Mouse (Mus musculus): ENCODE measurements around the gene Ntsr2. TPM values are rescaled to one million over a fixed set of nuclear protein-coding genes. Genes with fewer than 3 reads are reported as not detected.
"Not testable (repeated sequence)": the region's sequence is repeated elsewhere in the genome, so short reads cannot be mapped to it uniquely, and the experiment has no call there.

Ntsr2 gene
- total RNA-seq, 1 experiment from 2014 or later: not detected

DNA sequence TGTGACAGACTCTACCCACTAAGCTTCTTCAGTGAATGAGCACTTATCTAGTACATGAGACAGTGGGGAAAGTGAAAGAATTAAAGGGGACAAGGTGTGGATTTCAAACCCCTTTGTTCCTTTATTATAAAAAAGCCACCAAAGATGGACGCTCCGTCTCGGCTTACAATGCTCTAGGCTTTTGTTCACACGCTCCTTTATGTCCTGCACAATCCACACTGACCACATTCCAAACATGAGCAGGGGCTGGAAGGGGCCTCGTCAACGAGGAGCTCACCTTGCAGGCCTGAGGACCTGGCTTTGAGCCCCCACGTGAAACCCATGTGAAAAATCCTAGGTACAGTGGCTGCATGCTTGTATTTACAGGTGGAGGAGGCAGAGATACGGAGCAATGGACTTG, 8.5 kb upstream of the Ntsr2 start:
- ATAC-seq (ENCODE audit: extremely low read depth, insufficient number of reproducible peaks, low FRiP score, poor library complexity, severe bottlenecking): no peak

DNA sequence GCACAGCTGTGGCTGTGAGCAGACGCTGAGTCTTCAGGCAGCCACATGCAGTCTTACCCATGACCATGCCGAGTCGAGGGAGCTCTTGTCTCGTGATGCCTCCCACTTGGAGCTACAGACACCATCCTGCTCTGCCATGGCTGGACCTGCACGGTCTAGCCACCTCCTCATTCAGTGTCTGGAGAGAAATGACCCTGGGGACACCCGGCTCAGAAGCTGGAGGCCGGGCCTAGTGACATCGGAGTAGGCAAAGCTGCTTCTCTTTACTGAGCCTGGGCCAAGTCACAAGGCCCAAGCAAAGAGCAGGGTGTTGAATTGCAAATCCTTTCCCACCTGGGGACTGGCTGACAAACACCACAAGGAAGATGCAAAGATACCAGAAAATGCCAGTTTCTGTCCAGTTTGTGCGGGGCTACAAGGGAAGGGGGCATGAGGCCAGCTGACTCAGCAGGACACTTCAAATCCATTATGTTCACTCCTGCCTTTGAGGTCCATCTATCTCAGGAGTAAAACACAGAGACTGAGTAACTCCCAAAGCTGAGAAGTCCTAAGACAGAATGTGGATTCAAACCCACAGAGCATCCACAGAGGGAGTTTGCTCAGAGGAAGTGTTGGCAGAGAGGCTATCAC, 6.3 kb upstream of the Ntsr2 start:
- no peak for ATAC-seq (ENCODE audit: extremely low read depth, insufficient number of reproducible peaks, low FRiP score, poor library complexity, severe bottlenecking)

DNA sequence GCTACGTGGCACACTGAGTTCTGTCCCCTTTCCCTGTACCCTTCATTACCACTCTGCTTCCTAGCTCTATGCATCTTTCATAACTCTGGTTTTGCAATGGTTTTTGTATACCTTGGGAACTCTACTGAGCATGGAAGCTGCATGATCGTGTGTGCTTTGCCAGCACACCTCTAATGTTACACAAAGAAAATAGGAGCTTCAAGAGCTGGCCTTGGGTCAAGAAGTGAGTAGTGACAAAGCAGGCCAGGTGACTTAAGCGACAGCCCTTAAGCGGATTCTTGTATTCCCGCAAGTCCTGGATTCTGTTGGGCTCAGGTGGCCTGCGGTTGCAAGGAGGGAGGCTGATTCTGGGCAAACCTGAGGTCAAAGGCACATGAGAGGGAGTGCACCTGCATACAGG, 4.9 kb upstream of the Ntsr2 start:
- ATAC-seq (ENCODE audit: extremely low read depth, insufficient number of reproducible peaks, low FRiP score, poor library complexity, severe bottlenecking): no peak

DNA sequence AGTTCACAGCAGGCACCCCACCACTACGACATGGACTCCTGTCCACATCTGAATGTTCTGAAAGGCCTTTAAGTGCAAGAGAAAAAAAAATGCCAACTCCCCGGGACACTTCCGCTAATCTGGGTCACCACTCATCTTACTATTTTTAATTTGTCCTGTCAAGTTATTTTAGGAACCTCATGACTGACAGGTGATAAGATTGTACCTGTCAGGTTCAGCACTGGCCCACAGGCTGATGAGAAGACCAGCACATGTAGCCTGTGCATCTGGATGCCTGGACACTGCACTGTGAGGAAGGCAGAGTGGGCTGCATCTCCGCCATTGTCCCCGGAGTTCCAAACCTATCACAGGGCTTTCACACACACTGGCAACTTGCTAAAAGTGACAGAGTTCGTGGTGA, 3.4 kb upstream of the Ntsr2 start:
- no peak for ATAC-seq (ENCODE audit: extremely low read depth, insufficient number of reproducible peaks, low FRiP score, poor library complexity, severe bottlenecking)

DNA sequence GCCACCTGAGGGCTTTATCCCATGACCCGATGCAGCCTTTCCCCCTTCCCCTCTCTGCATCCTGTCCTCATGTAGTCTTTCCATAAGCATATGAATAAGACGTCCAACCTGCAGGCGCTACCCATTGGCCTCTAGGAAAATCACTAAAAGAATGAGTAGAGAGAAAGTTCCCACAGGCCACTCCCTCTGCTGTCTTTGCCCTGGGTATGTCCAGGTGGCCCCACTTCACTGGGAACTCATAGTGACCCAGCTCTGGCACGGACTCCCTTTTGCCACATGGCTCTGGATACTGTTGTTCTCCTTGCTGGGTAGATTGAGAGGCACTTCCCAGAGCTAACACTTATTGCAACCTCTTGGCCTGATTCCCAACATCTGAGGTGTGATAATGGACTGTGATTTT, 2.4 kb downstream of the Ntsr2 start:
- no peak for ATAC-seq (ENCODE audit: extremely low read depth, insufficient number of reproducible peaks, low FRiP score, poor library complexity, severe bottlenecking)

DNA sequence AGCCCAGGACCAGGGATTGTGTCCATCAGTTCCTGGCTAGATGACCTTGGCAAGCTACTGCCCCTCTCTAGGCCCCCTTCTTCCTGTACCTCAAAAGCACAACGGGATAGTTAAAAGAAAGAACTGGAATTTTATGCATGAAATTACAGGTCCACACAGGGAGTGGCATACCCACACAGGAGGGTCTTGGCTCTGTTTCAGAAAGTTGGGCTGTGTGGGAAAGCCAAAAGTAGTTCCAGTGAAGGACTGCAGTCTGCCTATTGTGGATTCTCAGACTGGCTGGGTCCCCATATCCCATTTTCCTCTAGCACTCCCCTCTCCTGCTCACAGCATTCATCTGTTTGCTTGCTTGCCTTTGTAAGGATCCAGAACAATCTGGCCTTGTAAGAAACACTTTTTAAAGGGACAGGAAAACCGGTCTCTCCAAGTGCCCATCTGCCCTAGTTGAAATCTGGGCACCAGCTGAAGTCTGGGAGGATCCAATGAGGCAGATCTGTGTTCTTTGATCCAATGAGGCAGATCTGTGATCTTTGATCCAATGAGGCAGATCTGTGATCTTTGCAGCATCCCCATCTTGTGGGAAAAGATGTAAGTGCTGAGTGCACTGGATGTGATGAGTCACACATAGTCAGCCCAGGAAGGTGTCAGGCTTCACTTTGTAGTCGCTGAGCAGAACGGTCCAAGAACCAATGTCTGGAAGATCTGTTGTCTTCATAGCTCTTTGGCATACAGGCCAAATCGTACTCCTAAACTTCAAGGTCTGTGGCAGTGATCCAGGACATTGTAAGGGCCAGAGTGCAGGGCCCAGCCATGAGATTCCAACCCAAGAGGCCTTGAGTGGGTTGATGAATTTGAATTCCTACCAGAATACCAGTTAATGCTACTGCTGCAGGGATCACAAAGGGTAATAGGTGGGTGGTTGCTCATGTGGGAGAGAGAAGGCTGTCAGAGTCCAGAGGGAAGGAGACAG, 4.0 kb downstream of the Ntsr2 start:
- ATAC-seq (ENCODE audit: extremely low read depth, insufficient number of reproducible peaks, low FRiP score, poor library complexity, severe bottlenecking): no peak

DNA sequence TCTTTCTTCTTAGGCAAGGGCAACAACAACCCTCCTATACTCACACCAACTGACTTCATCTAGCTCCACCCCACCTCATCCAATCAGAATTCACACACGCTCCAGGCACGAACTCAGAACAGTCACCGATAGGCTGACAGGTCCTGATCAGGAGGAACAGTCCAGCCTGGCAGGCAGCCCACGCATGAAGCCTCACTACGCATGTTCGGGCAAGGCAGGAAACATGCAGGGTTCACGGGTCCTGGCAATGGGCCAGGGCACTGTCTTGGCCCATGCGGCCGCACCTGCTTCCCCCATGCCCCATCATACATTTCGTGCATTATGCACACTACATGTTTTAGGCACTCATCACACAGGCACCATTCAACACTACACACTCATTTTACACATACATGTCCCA, 8.3 kb downstream of the Ntsr2 start:
- no peak for ATAC-seq (ENCODE audit: extremely low read depth, insufficient number of reproducible peaks, low FRiP score, poor library complexity, severe bottlenecking)

DNA sequence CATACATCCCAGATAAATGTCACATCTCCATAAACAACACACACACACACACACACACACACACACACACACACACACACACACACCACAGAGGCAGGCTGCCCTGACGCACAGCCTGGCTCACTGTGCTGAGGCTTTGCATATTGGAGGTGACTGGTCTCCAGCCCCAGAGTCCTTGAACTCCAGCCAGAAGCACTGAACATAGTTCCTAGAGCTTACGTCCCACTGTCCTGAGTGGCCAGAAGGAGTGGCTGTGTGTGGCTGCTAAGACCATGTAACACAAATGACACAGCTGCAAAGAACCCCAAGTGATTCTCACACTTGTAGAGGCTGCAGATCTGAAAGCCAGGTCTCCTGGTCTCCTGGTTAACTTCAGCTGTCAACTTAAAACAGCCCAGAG, 8.8 kb downstream of the Ntsr2 start:
- no peak for ATAC-seq (ENCODE audit: extremely low read depth, insufficient number of reproducible peaks, low FRiP score, poor library complexity, severe bottlenecking)

DNA sequence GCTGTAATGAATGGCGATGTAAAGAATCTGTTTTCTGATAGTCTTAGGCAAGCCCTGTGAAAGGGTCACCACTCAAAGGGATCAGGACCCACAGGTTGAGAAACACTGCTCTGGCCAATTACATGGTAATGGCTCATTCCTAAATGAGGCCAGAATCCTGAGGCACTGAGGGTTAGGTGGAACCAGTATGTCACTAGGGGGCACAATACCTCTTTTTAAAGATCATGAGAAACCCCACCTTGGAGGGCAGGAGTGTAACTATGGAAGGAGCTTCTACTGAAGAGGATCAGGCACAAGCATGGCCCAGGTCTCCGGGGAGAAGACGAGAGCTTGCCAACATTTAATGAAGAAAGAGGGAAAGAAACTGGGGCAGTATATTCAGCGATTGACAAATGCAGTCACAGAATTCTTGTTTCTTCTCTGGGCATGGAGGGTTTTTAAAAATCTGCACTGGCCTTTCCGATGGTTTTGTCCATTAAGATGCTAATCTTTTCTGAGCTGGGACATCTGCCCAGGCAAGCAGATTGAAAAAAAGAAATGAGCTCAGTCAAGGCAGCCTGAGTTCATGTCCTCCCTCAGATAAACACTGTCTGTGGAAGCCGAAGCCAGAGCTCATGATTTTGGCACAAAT, 9.9 kb downstream of the Ntsr2 start:
- no peak for ATAC-seq (ENCODE audit: extremely low read depth, insufficient number of reproducible peaks, low FRiP score, poor library complexity, severe bottlenecking)

DNA sequence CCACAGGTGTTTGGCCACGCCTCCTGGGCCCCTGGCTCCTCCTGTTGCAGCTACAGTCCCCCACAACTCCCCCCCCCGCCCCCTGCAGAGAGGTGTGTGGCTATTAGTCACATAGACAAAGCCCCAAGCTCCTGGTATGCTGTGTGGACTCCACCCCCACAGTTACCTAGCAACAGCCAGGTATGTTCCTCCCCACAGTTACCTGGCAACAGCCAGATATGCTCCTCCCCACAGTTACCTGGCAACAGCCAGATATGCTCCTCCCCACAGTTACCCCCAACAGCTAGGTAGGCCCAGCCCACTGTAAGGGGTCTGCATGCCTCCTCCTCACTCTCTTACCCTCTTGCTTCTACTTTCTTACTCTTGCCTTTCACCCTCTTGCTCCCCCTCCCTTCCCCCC, 11.8 kb downstream of the Ntsr2 start:
- no peak for ATAC-seq (ENCODE audit: extremely low read depth, insufficient number of reproducible peaks, low FRiP score, poor library complexity, severe bottlenecking)

DNA sequence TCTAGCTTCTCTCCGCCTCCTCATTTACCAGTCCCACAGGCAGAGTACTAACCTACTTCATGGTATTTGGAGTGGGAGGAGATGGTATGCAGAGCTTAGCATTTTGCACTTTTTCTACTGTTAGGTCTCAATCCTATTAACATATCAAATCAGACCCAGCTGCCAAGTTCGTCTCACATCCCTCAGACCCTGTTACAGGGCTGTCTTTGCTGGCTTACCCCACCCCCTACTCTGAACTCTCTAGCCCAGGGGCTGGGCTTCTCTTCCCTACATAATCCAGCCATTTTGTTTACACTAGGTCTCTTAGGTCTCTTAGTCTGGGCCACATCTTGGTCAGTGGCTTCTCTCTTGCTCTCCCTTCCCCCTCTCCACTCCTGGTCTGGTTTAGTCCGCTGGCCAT, 16.0 kb downstream of the Ntsr2 start:
- ATAC-seq (ENCODE audit: extremely low read depth, insufficient number of reproducible peaks, low FRiP score, poor library complexity, severe bottlenecking): no peak

DNA sequence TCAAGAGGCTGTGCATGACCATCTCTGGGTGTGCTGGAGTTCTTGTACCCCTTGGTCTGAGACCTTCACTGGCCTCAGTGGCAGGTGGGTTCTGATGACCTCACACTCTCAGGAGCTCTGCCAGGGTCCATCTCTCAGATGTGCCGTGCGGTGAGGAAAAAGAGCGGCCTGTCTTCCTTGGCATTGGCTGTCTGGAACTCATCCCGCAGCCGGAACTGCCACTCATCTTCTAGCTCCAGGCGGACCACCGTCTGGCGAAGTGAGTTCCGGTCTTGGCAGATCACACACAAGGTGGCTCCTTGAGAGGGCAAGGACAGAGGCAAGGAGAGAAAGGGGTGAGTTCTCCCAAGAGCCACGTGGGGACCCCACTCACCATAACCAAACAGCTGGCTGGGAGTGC, 19.1 kb downstream of the Ntsr2 start:
- ATAC-seq (ENCODE audit: extremely low read depth, insufficient number of reproducible peaks, low FRiP score, poor library complexity, severe bottlenecking): no peak

DNA sequence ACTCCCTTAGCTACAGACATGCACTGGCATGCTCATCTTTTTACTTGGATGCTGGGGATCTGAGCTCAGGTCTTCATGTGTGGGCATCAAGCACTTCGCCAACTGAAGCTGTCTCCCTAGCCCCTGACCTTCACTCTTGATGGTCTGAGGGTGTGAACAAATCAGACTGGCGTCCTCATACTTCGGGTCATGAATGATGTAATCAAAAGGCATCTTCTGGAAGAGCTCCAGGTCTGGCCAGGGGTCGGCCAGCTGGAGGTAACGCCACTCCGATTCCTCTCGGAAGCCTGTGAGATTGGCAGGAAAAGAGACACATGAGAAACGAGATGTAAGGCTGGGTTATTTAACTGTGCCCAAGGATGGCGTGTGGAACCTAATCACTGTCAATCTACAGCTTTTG, 37.4 kb downstream of the Ntsr2 start:
- no peak for ATAC-seq (ENCODE audit: extremely low read depth, insufficient number of reproducible peaks, low FRiP score, poor library complexity, severe bottlenecking)

DNA sequence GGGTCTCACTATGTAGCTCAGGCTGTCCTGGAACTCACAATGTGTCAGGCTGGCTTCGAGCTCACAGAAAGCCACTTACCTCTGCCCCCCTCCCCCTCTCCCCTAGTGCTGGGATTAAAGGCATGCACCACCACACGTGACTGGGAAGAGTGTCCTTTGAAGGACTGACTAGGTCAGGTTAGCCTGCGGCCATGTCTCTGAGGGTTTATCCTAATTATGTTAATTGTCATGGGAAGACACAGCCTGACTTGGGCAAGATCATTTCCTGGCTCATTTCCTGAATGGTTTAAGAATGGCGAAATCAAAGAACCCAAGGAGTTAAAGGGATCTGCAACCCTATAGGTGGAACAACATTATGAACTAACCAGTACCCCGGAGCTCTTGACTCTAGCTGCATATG, 41.6 kb downstream of the Ntsr2 start:
- ATAC-seq (ENCODE audit: extremely low read depth, insufficient number of reproducible peaks, low FRiP score, poor library complexity, severe bottlenecking): no peak

DNA sequence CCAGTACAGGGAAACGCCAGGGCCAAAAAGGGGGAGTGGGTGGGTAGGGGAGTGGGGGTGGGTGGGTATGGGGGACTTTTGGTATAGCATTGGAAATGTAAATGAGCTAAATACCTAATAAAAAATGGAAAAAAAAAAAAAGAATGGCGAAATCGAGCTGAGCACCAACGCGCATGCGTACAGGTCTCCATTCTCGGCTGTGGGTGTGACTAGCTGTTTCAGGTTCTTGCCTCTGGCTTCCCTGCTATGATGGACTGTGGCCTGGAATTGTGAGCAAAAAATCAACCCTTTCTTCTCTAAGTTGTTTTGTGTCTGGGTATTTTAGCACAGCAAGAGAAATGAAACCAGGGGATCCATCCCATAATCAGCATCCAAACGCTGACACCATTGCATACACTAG, 42.1 kb downstream of the Ntsr2 start:
- not testable (repeated sequence) for ATAC-seq (ENCODE audit: extremely low read depth, insufficient number of reproducible peaks, low FRiP score, poor library complexity, severe bottlenecking)

DNA sequence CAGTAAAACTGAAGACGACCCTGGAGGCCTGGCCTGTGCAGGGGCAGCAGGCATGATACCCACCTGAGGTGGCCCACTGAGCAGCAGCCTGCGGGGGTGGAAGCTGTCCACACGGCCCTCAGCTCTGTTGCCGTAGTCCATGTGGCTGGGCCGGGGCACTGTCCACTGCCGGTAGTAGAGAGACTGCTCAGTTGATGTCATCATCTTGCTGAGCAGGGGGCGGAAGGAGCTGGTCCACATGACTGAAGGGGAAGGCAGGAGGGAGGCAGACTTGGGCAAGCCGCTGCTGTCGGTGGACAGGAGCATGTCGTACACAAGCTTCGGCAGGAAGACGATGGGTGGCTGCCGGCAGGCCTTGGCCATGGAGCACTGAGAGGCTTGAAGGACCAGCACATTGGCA, 43.0 kb downstream of the Ntsr2 start:
- no peak for ATAC-seq (ENCODE audit: extremely low read depth, insufficient number of reproducible peaks, low FRiP score, poor library complexity, severe bottlenecking)

DNA sequence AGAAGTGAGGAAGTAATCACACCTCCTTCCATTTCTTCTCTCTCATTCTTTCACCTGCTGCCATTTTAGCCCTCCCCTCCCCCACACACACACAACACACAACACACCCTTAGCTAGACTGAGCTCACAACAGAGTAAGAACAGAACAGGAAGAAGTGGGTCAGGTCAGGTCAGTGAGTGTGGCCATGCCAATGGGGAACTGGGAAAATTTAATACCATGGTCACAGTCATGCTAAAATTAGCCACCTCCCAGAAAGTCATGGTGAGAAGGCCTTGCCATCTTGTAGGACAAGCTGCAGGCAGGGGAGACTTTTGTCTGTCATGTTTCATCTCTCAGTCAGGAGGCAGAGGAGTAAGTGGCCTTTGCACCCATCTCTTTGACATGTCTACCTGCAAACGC, 45.5 kb downstream of the Ntsr2 start:
- ATAC-seq (ENCODE audit: extremely low read depth, insufficient number of reproducible peaks, low FRiP score, poor library complexity, severe bottlenecking): no peak

All from neutrophil, adult 5-6 weeks (primary cell).